Mouse (Mus musculus): ENCODE results near the gene Adamts8.

GRCm38 (mm10) chr9:31009334-31009733 is 67.0 kb downstream of the Adamts8 start:
- TF ChIP-seq CTCF (IDR thresholded peaks at IDR 0.05; ENCODE audit: extremely low read depth, insufficient read depth, low read length) = no peak
- TF ChIP-seq POLR2A (IDR thresholded peaks at IDR 0.05; ENCODE audit: extremely low read depth, insufficient read depth, low read length) = no peak
